Mouse (Mus musculus) midbrain, embryonic 14.5 days (tissue): ENCODE data around the gene Gm49396. TPM values are rescaled to one million over a fixed set of nuclear protein-coding genes. Genes with fewer than 3 reads are reported as not detected.

Source experiments
- ATAC-seq: fragments of 200-750 bp; cut with Nextera tagmentation; 2 replicates; pipeline ENCODE4 v1.8.0; 2017; ENCODE audit warnings: moderate number of reproducible peaks, moderate library complexity; ENCODE audit not compliant: low FRiP score, low TSS enrichment
- DNase-seq: peaks from one replicate; pipeline ENCODE4 v3.0.0-alpha.2; 2015
- H3K27ac ChIP-seq: fragments of 300-500 bp; sonication (generic); replicated peaks from 2 replicates; pipeline ENCODE4 v1.5.1; 2014; ENCODE audit warnings: mild to moderate bottlenecking, low read depth, low read length, moderate library complexity
- H3K27me3 ChIP-seq: fragments of 300-500 bp; sonication (generic); 2 replicates; pipeline ENCODE4 v1.6.1; 2014; ENCODE audit warnings: low read length, control low read depth, mixed read lengths; ENCODE audit not compliant: control insufficient read depth, insufficient read depth
- H3K36me3 ChIP-seq: fragments of 300-500 bp; sonication (generic); 2 replicates; pipeline ENCODE4 v1.6.1; 2014; ENCODE audit warnings: low read length, control low read depth; ENCODE audit not compliant: control insufficient read depth, insufficient read depth
- H3K4me1 ChIP-seq: fragments of 300-500 bp; sonication (generic); 2 replicates; pipeline ENCODE4 v1.6.1; 2014; ENCODE audit warnings: mild to moderate bottlenecking, antibody characterized with exemption, low read length, control low read depth; ENCODE audit not compliant: control insufficient read depth, insufficient read depth
- H3K4me2 ChIP-seq: fragments of 300-500 bp; sonication (generic); 2 replicates; pipeline ENCODE4 v1.6.1; 2014; ENCODE audit warnings: mild to moderate bottlenecking, low read length, moderate library complexity
- H3K4me3 ChIP-seq: fragments of 300-500 bp; sonication (generic); replicated peaks from 2 replicates; pipeline ENCODE4 v1.5.1; 2014; ENCODE audit warnings: low read depth, low read length
- H3K9ac ChIP-seq: fragments of 300-500 bp; sonication (generic); replicated peaks from 2 replicates; pipeline ENCODE4 v1.6.1; 2014; ENCODE audit warnings: mild to moderate bottlenecking, low read length, moderate library complexity
- H3K9me3 ChIP-seq: fragments of 300-500 bp; sonication (generic); 2 replicates; pipeline ENCODE4 v1.6.1; 2016; ENCODE audit warnings: low read length, control low read depth, mixed read lengths; ENCODE audit not compliant: control insufficient read depth
- WGBS: fragments of 180-500 bp; shearing (Covaris S2); extraction: QIAGEN DNeasy Blood & Tissue Kit; methylation state at CpG from one replicate; pipeline ENCODE4 v1.1.7; 2014; 5-methylcytosine and 5-hydroxymethylcytosine counted together
- polyA plus RNA-seq: library from polyadenylated mRNA; unstranded; fragments of >200 nt; fragmentation: Nextera tagmentation; extraction: Ambion mirVana; gene quantifications from 2 replicates; pipeline ENCODE4 v1.2.1, GENCODE M21; 2014

The Gm49396 gene
- polyA plus RNA-seq, 1 experiment from 2014 or later: 8.2 TPM

- H3K9ac ChIP-seq: no peak overlapping the region; the same call in 1 of the 2 replicates
- no peak for ATAC-seq
These were observed 36.7 kb upstream of the Gm49396 start for GRCm38 (mm10) chr7:30526399-30526798.

GRCm38 (mm10) chr7:30526981-30527380, 36.2 kb upstream of the Gm49396 start:
- Histone ChIP-seq H3K9ac (0 out of 2 replicates have a peak overlapping the region, but pooled peaks have one; percentile 6), H3K4me3 (no peak overlapping the region), H3K36me3 (peaks cover 100% of the 10 kb centered on the region), H3K27me3 (no peaks in the 10 kb centered on the region), H3K9me3 (no peaks in the 10 kb centered on the region), H3K27ac (no peak overlapping the region), H3K4me1 (peaks cover 7% of the 10 kb centered on the region), H3K4me2 (no peak overlapping the region)
- ATAC-seq (no peak), DNase-seq (no peak)
- WGBS: 81% methylated on average over 14 of the region's 14 CpGs

More at GRCm38 (mm10) chr7:30526399-30526798, 36.7 kb upstream of the Gm49396 start:
- WGBS: 33% methylated on average over 17 of the region's 17 CpGs
- Histone ChIP-seq H3K4me3 (no peak overlapping the region), H3K27me3 (no peaks in the 10 kb centered on the region), H3K27ac (no peak overlapping the region), H3K9me3 (no peaks in the 10 kb centered on the region), H3K4me1 (peaks cover 1% of the 10 kb centered on the region), H3K36me3 (peaks cover 94% of the 10 kb centered on the region), H3K4me2 (no peak overlapping the region)
- DNase-seq: no peak

DNA sequence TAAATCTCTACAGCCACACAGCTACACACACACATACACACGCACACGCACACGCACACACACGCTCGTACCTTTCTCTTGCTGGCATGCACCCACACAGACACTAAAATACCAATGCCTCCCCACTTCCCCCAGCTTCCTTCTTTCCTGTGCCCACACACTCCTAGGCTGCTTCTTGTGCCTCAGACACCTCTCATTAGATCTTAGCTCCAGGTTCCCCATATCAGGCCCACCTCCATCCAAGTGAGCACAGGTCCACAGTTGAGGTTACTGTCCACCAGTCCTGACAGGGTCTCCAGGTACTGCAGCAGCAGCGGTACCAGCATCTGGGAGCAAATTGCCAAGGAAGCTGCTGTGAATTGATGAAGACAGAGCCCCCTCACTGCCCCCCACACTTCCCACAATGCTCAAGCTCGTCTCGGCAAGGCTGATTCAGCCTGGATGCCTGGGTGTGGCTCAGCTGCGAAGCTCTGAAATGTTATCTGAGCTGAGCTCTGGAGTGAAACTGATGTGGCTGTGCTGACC, 31.8 kb upstream of the Gm49396 start:
- Histone ChIP-seq H3K4me2 (peak overlapping the region; percentile 69), H3K27ac (no peak overlapping the region), H3K36me3 (peaks cover 67% of the 10 kb centered on the region), H3K27me3 (no peaks in the 10 kb centered on the region), H3K9ac (0 out of 2 replicates have a peak overlapping the region, but pooled peaks have one; percentile 14), H3K4me1 (peaks cover 32% of the 10 kb centered on the region), H3K4me3 (peak overlapping the region; percentile 1; the same call in 1 of the 2 replicates), H3K9me3 (no peaks in the 10 kb centered on the region)
- no peak for ATAC-seq
- WGBS: 89% methylated on average over 9 of the region's 9 CpGs
- no peak for DNase-seq

DNA sequence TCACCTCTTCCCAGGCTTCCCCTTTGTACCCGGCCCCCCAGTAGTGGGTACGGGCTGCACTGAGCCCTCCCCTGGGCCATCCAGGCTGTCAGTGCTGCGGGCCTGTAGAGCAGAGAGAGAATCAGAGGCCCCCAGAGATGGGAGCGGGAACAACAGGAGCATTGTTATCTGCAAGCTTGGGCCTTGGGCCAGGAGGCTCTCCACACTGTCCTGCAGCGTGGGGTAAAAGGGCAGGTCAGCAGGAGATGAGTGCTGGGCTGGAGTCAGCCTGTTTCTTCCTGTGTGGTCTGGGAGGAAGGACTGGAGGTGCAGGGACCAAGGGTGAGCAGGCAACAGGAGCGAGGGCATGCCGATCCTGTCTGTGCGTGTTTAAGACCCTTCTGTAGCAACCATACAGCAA, 30.2 kb upstream of the Gm49396 start:
- peaks cover 32% of the 10 kb centered on the region for H3K4me1 ChIP-seq
- peaks cover 52% of the 10 kb centered on the region for H3K36me3 ChIP-seq
- peak overlapping the region; percentile 86 for H3K4me3 ChIP-seq
- H3K9ac ChIP-seq: peak overlapping the region; percentile 97
- ATAC-seq: no peak
- no peaks in the 10 kb centered on the region for H3K9me3 ChIP-seq
- 6% methylated on average over 8 of the region's 8 CpGs for WGBS
- peak; percentile 44 for DNase-seq
- peak overlapping the region; percentile 69 for H3K4me2 ChIP-seq
- peak overlapping the region; percentile 95; the same call in 1 of the 2 replicates for H3K27ac ChIP-seq
- H3K27me3 ChIP-seq: no peaks in the 10 kb centered on the region

- H3K9ac ChIP-seq: peak overlapping the region; percentile 97
- peak; percentile 38 for ATAC-seq
- peak; percentile 62 for DNase-seq
- peak overlapping the region; percentile 69 for H3K4me2 ChIP-seq
- no peaks in the 10 kb centered on the region for H3K9me3 ChIP-seq
- H3K27ac ChIP-seq: peak overlapping the region; percentile 95
- peaks cover 42% of the 10 kb centered on the region for H3K36me3 ChIP-seq
- peak overlapping the region; percentile 86 for H3K4me3 ChIP-seq
- 2% methylated on average over 26 of the region's 26 CpGs for WGBS
- H3K27me3 ChIP-seq: no peaks in the 10 kb centered on the region
- H3K4me1 ChIP-seq: peaks cover 32% of the 10 kb centered on the region
These were observed 29.1 kb upstream of the Gm49396 start for GRCm38 (mm10) chr7:30533941-30534632.

- 1% methylated on average over 66 of the region's 84 CpGs for WGBS
- DNase-seq: peak; percentile 100
- H3K4me2 ChIP-seq: peak within 1 kb of the TSS; percentile 69
- H3K4me1 ChIP-seq: peaks cover 32% of the 10 kb centered on the region
- peak; percentile 93 for ATAC-seq
- peak within 1 kb of the TSS; percentile 95 for H3K27ac ChIP-seq
- H3K27me3 ChIP-seq: no peaks in the 10 kb centered on the region
- H3K36me3 ChIP-seq: peaks cover 38% of the 10 kb centered on the region
- no peaks in the 10 kb centered on the region for H3K9me3 ChIP-seq
- peak within 1 kb of the TSS; percentile 97 for H3K9ac ChIP-seq
- peak within 1 kb of the TSS; percentile 86 for H3K4me3 ChIP-seq
These were observed 28.2 kb upstream of the Gm49396 start, which contains the start of gene Arhgap33 for GRCm38 (mm10) chr7:30534633-30535577. Gene Arhgap33 (minus strand): TSS chr7:30535060.

DNA sequence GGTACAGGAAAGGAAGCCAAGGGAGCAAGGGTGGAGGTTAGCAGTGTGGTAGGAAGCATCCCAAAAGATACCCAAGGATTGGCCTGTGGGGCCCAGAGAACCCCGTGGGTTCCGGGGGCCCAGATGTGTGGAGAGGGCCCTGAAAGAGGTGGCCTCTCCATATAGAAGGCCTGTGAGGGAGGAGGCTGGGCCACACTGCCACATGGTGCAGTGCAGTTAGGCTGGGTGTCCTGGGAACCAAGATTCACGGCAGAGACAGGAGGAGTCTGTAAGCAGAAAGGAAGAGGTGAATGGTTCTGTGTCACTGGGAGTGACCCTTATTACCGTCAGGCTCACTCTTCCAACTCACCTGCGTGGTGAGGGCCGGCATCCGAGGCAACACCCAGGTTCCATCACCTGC, 22.6 kb upstream of the Gm49396 start:
- no peak overlapping the region for H3K9ac ChIP-seq
- DNase-seq: no peak
- no peaks in the 10 kb centered on the region for H3K9me3 ChIP-seq
- no peak for ATAC-seq
- no peaks in the 10 kb centered on the region for H3K27me3 ChIP-seq
- H3K4me2 ChIP-seq: no peak overlapping the region
- peaks cover 5% of the 10 kb centered on the region for H3K4me1 ChIP-seq
- peaks cover 18% of the 10 kb centered on the region for H3K36me3 ChIP-seq
- 91% methylated on average over 7 of the region's 7 CpGs for WGBS
- H3K27ac ChIP-seq: no peak overlapping the region
- no peak overlapping the region for H3K4me3 ChIP-seq

DNA sequence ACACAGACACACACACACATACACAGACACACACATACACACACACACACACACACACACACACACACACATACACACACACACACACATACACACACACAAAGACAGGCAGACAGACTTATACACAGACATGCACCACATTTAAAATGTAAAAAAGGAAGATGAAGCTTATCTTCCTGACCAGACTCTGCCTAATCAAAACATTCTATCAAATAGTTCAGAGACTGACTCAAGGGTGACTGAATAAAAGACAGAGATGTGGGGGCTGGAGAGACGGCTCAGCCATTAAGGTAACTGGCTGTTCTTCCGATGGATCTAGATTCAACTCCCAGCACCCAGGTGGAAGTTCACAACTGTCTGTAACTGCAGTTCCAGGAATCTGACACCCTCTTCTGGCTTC, 18.8 kb upstream of the Gm49396 start:
- 89% methylated on average over 2 of the region's 2 CpGs for WGBS
- no peaks in the 10 kb centered on the region for H3K27me3 ChIP-seq
- H3K4me2 ChIP-seq: no peak overlapping the region
- DNase-seq: no peak
- ATAC-seq: no peak
- H3K9me3 ChIP-seq: no peaks in the 10 kb centered on the region
- no peak overlapping the region for H3K27ac ChIP-seq
- no peak overlapping the region for H3K9ac ChIP-seq
- H3K4me1 ChIP-seq: no peaks in the 10 kb centered on the region
- H3K4me3 ChIP-seq: no peak overlapping the region
- H3K36me3 ChIP-seq: peaks cover 27% of the 10 kb centered on the region
